Mouse (Mus musculus) stomach, postnatal 0 days (tissue): ENCODE data around the gene Gm12184.

ENCODE experiments used
- CTCF ChIP-seq: IDR thresholded peaks from 2 replicates; pipeline ENCODE4 v1.5.1; 2016; ENCODE audit warnings: antibody characterized with exemption, low read depth, mild to moderate bottlenecking, moderate library complexity
- EP300 ChIP-seq: optimal IDR thresholded peaks from 2 replicates; pipeline ENCODE3; 2016; ENCODE audit warnings: antibody characterized with exemption

DNA sequence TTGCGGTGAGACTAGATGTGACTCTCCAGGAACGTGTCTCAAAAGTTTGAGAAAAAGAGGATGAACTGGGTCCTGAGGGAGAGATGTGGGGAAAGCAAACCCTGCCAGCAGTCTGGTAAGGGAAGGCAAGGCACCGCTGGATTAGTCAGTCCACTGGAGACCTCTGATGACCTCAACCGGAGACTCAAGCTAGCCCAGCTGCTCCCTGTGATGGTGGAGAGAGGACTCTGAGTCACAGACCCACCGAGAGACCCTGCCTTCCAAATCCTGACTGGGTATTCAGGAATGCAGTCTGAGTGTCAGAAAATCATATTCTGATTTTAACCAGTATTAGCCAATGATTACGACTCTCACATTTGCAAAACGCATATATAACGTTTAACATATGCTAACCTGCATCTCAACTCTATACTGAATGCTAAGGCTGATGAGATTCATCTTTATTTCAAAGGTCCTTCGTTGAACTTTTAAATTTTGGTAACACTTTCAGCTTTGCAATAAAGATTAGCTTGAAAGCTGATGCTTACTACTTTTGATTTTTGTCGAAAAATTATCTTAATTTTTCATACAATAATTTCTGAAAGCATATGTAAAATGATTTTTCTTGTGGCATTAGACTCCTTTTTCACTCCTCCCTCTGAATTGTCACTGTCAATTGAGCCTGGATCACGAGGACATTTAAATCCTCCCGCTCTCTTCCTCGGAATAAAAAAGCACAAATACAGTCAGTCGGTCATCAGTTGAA, 3.5 kb downstream of the Gm12184 start:
- no peak for TF ChIP-seq CTCF
- no peak for TF ChIP-seq EP300
